Mouse (Mus musculus) heart, embryonic 16.5 days (tissue): Measurements from ENCODE around the gene 3425401B19Rik. TPM values are rescaled to one million over a fixed set of nuclear protein-coding genes. Genes with fewer than 3 reads are reported as not detected.

Experiments used
- ATAC-seq: fragments of 200-750 bp; cut with Nextera tagmentation; replicated peaks from 2 replicates; pipeline ENCODE4 v1.8.0; 2017; ENCODE audit warnings: moderate number of reproducible peaks; ENCODE audit not compliant: insufficient read depth, low FRiP score; ENCODE audit errors: extremely low read depth
- H3K27ac ChIP-seq: fragments of 300-500 bp; sonication (generic); 2 replicates; pipeline ENCODE4 v1.5.1; 2014; ENCODE audit warnings: mild to moderate bottlenecking, low read length, control low read depth, moderate library complexity
- H3K27me3 ChIP-seq: fragments of 300-500 bp; sonication (generic); 2 replicates; pipeline ENCODE4 v1.6.1; 2014; ENCODE audit warnings: low read length, mixed read lengths; ENCODE audit not compliant: control insufficient read depth, insufficient read depth
- H3K36me3 ChIP-seq: fragments of 300-500 bp; sonication (generic); 2 replicates; pipeline ENCODE4 v1.6.1; 2014; ENCODE audit not compliant: control insufficient read depth, insufficient read depth
- H3K4me1 ChIP-seq: fragments of 300-500 bp; sonication (generic); 2 replicates; pipeline ENCODE4 v1.6.1; 2014; ENCODE audit warnings: low read length, mixed read lengths; ENCODE audit not compliant: control insufficient read depth, insufficient read depth
- H3K4me2 ChIP-seq: fragments of 300-500 bp; sonication (generic); 2 replicates; pipeline ENCODE4 v1.6.1; 2014; ENCODE audit warnings: low read depth, mild to moderate bottlenecking, control low read depth, low read length
- H3K4me3 ChIP-seq: fragments of 300-500 bp; sonication (generic); 2 replicates; pipeline ENCODE4 v1.5.1; 2014; ENCODE audit warnings: mild to moderate bottlenecking, control low read depth, low read length
- H3K9ac ChIP-seq: fragments of 300-500 bp; sonication (generic); 2 replicates; pipeline ENCODE4 v1.6.1; 2014; ENCODE audit warnings: low read length, control low read depth
- H3K9me3 ChIP-seq: fragments of 300-500 bp; sonication (generic); replicated peaks from 2 replicates; pipeline ENCODE4 v1.6.1; 2016; ENCODE audit warnings: low read length; ENCODE audit not compliant: control insufficient read depth
- WGBS: fragments of 180-500 bp; shearing (Covaris S2); extraction: QIAGEN DNeasy Blood & Tissue Kit; methylation state at CpG from one replicate; pipeline ENCODE4 v1.1.7; 2014; 5-methylcytosine and 5-hydroxymethylcytosine counted together
- polyA plus RNA-seq: library from polyadenylated mRNA; unstranded; fragments of >200 nt; fragmentation: Nextera tagmentation; extraction: Ambion mirVana; gene quantifications from 2 replicates; pipeline ENCODE4 v1.2.1, GENCODE M21; 2015

The 3425401B19Rik gene
- polyA plus RNA-seq, 1 experiment from 2014 or later = 8.4 TPM

- H3K4me3 ChIP-seq = no peak overlapping the region
- no peak for ATAC-seq
- peak overlapping the region; percentile 31; the same call in 1 of the 2 replicates for H3K4me2 ChIP-seq
These were observed 56.5 kb downstream of the 3425401B19Rik start for GRCm38 (mm10) chr14:32628584-32628983.

GRCm38 (mm10) chr14:32627271-32627670 lies 57.8 kb downstream of the 3425401B19Rik start:
- ATAC-seq = no peak
- Histone ChIP-seq H3K9me3 (no peaks in the 10 kb centered on the region), H3K4me3 (no peak overlapping the region), H3K4me1 (no peaks in the 10 kb centered on the region), H3K4me2 (no peak overlapping the region), H3K27ac (no peak overlapping the region), H3K27me3 (no peaks in the 10 kb centered on the region), H3K36me3 (no peaks in the 10 kb centered on the region), H3K9ac (no peak overlapping the region)
- 37% methylated on average over 2 of the region's 2 CpGs for WGBS

More at GRCm38 (mm10) chr14:32628584-32628983, 56.5 kb downstream of the 3425401B19Rik start:
- Histone ChIP-seq H3K4me1 (no peaks in the 10 kb centered on the region), H3K27ac (no peak overlapping the region), H3K27me3 (no peaks in the 10 kb centered on the region), H3K9ac (no peak overlapping the region), H3K36me3 (no peaks in the 10 kb centered on the region), H3K9me3 (no peaks in the 10 kb centered on the region)
- 32% methylated on average over 10 of the region's 10 CpGs for WGBS

- Histone ChIP-seq H3K27ac (no peak overlapping the region), H3K4me1 (no peaks in the 10 kb centered on the region), H3K4me3 (no peak overlapping the region), H3K27me3 (no peaks in the 10 kb centered on the region), H3K9ac (no peak overlapping the region), H3K4me2 (no peak overlapping the region), H3K36me3 (no peaks in the 10 kb centered on the region), H3K9me3 (no peaks in the 10 kb centered on the region)
- ATAC-seq = no peak
- WGBS = 81% methylated on average over 7 of the region's 7 CpGs
These were observed 60.3 kb downstream of the 3425401B19Rik start for GRCm38 (mm10) chr14:32624811-32625210.

- Histone ChIP-seq H3K4me3 (no peak overlapping the region), H3K4me1 (no peaks in the 10 kb centered on the region), H3K27ac (no peak overlapping the region), H3K4me2 (no peak overlapping the region), H3K9me3 (no peaks in the 10 kb centered on the region), H3K36me3 (no peaks in the 10 kb centered on the region), H3K27me3 (no peaks in the 10 kb centered on the region), H3K9ac (no peak overlapping the region)
- no peak for ATAC-seq
- WGBS = 70% methylated on average over 3 of the region's 3 CpGs
These were observed 60.8 kb downstream of the 3425401B19Rik start for GRCm38 (mm10) chr14:32624245-32624644.

GRCm38 (mm10) chr14:32617253-32617652 lies 67.8 kb downstream of the 3425401B19Rik start:
- ATAC-seq = no peak
- no peak overlapping the region for H3K4me2 ChIP-seq
- H3K9me3 ChIP-seq = no peaks in the 10 kb centered on the region
- no peaks in the 10 kb centered on the region for H3K27me3 ChIP-seq
- no peak overlapping the region for H3K4me3 ChIP-seq
- no peak overlapping the region for H3K27ac ChIP-seq
- no peak overlapping the region for H3K9ac ChIP-seq
- no peaks in the 10 kb centered on the region for H3K4me1 ChIP-seq
- no peaks in the 10 kb centered on the region for H3K36me3 ChIP-seq
- 82% methylated on average over 5 of the region's 5 CpGs for WGBS

- Histone ChIP-seq H3K27me3 (peaks cover 15% of the 10 kb centered on the region), H3K4me3 (no peak overlapping the region), H3K4me2 (no peak overlapping the region), H3K36me3 (no peaks in the 10 kb centered on the region), H3K4me1 (no peaks in the 10 kb centered on the region), H3K9me3 (no peaks in the 10 kb centered on the region), H3K27ac (no peak overlapping the region), H3K9ac (no peak overlapping the region)
- 21% methylated on average over 3 of the region's 3 CpGs for WGBS
- ATAC-seq = no peak; the same call in 1 of the 2 replicates
These were observed 75.7 kb downstream of the 3425401B19Rik start for GRCm38 (mm10) chr14:32609392-32609791.

Other genes with a start within 250 kb of the 3425401B19Rik start
- gene Slc18a3, start 220.4 kb downstream of the 3425401B19Rik start, polyA plus RNA-seq = 0.35 and 0.79 TPM in 2 replicates
- gene Chat, start 219.3 kb downstream of the 3425401B19Rik start, polyA plus RNA-seq = 0.06 and 0.14 TPM in 2 replicates
- 9.9 and 12.5 TPM in 2 replicates for gene Ercc6, start 171.8 kb downstream of the 3425401B19Rik start, polyA plus RNA-seq
- 0.05 TPM in 2 replicates for gene Prrxl1, start 85.9 kb downstream of the 3425401B19Rik start, polyA plus RNA-seq
- 0.65 and 0.68 TPM in 2 replicates for gene Tmem273, start 100.7 kb upstream of the 3425401B19Rik start, polyA plus RNA-seq
- gene Fam170b, start 148.7 kb upstream of the 3425401B19Rik start, polyA plus RNA-seq = not detected in 2 replicates
- 24.1 and 24.2 TPM in 2 replicates for gene Vstm4, start 171.5 kb upstream of the 3425401B19Rik start, polyA plus RNA-seq